Mouse (Mus musculus) lung, postnatal 36 days (tissue): ENCODE measurements around the gene Cyp39a1.

Experiments
- DNase-seq: peaks from one replicate; pipeline ENCODE4 v3.0.0; 2022; ENCODE audit warnings: mixed read lengths

Cyp39a1 gene

GRCm38 (mm10) chr17:43789376-43789775, 122.2 kb downstream of the Cyp39a1 start:
- DNase-seq: no peak

DNA sequence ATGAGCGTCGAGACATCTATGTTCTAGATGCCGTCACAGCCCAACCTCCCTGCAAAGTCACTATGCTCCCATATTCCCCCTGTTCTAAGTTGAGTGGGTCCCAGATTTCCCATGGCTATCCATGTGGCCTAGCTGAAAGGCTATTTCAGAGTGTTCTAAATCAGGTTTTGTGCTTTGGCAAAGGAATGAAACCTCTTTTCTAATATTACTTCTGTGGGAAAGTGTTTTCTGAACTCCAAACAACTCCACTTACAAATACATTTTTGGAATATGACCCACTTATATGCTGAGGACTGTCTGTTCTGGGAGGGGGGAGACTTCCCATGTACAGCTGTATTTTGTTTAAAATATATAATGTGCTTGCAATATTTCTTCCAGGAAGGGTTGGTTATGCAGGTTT, 124.5 kb downstream of the Cyp39a1 start:
- no peak for DNase-seq

- no peak for DNase-seq
Observed at GRCm38 (mm10) chr17:43794731-43795280, 127.6 kb downstream of the Cyp39a1 start.
